Mouse (Mus musculus) right cerebral cortex, adult 18-20 months (tissue): ENCODE results near the gene Il27ra.
"Not testable (repeated sequence)": the region's sequence is repeated elsewhere in the genome, so short reads cannot be mapped to it uniquely, and the experiment has no call there.

Source experiments
- DNase-seq: peaks from one replicate; pipeline ENCODE4 v3.0.0; 2022; ENCODE audit warnings: mixed read lengths

The Il27ra gene

GRCm38 (mm10) chr8:83994030-83994429 lies 48.4 kb downstream of the Il27ra start:
- no peak for DNase-seq

- DNase-seq, result no peak
Observed at GRCm38 (mm10) chr8:83992488-83992887, 49.9 kb downstream of the Il27ra start.

- no peak for DNase-seq
Observed at GRCm38 (mm10) chr8:83990170-83990569, 52.2 kb downstream of the Il27ra start.

- DNase-seq, result no peak
Observed at GRCm38 (mm10) chr8:83989243-83989642, 53.1 kb downstream of the Il27ra start.

GRCm38 (mm10) chr8:83983222-83983621 lies 59.2 kb downstream of the Il27ra start:
- not testable (repeated sequence) for DNase-seq

GRCm38 (mm10) chr8:83982449-83982848 lies 59.9 kb downstream of the Il27ra start:
- DNase-seq, result no peak

- DNase-seq, result no peak
Observed at GRCm38 (mm10) chr8:83981533-83981932, 60.9 kb downstream of the Il27ra start.

- DNase-seq, result no peak
Observed at GRCm38 (mm10) chr8:83980845-83981244, 61.5 kb downstream of the Il27ra start.
